Mouse (Mus musculus) CH12.LX (cell line): ENCODE measurements around the gene Ric8b.

Experiments
- CHD2 ChIP-seq: IDR thresholded peaks from 2 replicates; pipeline ENCODE4 v1.6.1; 2011; ENCODE audit warnings: low read length, improper control_type of control experiment
- CTCF ChIP-seq, 2 experiments: IDR thresholded peaks in 1 of 2; conservative IDR thresholded peaks in 1 of 2; 2 replicates each; pipeline ENCODE4 v1.5.1; 2011 to 2012; ENCODE audit warnings: low read depth in 2 of 2, low read length in 2 of 2, improper control_type of control experiment in 1 of 2, inconsistent platforms in 1 of 2, mild to moderate bottlenecking in 1 of 2, moderate library complexity in 1 of 2
- E2F4 ChIP-seq: IDR thresholded peaks from 2 replicates; pipeline ENCODE4 v1.6.1; 2011; ENCODE audit warnings: low read depth, low read length, improper control_type of control experiment; ENCODE audit not compliant: insufficient replicate concordance
- EP300 ChIP-seq: IDR thresholded peaks from 2 replicates; pipeline ENCODE4 v1.6.1; 2011; ENCODE audit warnings: low read length, improper control_type of control experiment
- HCFC1 ChIP-seq: IDR thresholded peaks from 2 replicates; pipeline ENCODE4 v1.6.1; 2012; ENCODE audit warnings: low read depth, mild to moderate bottlenecking, inconsistent platforms, low read length, improper control_type of control experiment
- MAFK ChIP-seq: IDR thresholded peaks from 2 replicates; pipeline ENCODE4 v1.6.1; 2011; ENCODE audit warnings: low read length, improper control_type of control experiment; ENCODE audit not compliant: insufficient replicate concordance
- POLR2A ChIP-seq: IDR thresholded peaks from 2 replicates; pipeline ENCODE4 v1.6.1; 2011; ENCODE audit warnings: low read depth, mild to moderate bottlenecking, improper control_type of control experiment, low read length
- TBP ChIP-seq: conservative IDR thresholded peaks from 2 replicates; pipeline ENCODE4 v1.6.1; 2011; ENCODE audit warnings: low read depth, low read length, improper control_type of control experiment
- USF1 ChIP-seq: IDR thresholded peaks from 2 replicates; pipeline ENCODE4 v1.6.1; 2014; ENCODE audit warnings: low read depth, mild to moderate bottlenecking, inconsistent platforms, low read length, improper control_type of control experiment
- ZC3H11A ChIP-seq: IDR thresholded peaks from 2 replicates; pipeline ENCODE4 v1.6.1; 2012; ENCODE audit warnings: low read depth, mild to moderate bottlenecking, inconsistent platforms, low read length, improper control_type of control experiment
- ZNF384 ChIP-seq: IDR thresholded peaks from 2 replicates; pipeline ENCODE4 v1.6.1; 2012; ENCODE audit warnings: low read depth, low read length, improper control_type of control experiment, inconsistent platforms

DNA sequence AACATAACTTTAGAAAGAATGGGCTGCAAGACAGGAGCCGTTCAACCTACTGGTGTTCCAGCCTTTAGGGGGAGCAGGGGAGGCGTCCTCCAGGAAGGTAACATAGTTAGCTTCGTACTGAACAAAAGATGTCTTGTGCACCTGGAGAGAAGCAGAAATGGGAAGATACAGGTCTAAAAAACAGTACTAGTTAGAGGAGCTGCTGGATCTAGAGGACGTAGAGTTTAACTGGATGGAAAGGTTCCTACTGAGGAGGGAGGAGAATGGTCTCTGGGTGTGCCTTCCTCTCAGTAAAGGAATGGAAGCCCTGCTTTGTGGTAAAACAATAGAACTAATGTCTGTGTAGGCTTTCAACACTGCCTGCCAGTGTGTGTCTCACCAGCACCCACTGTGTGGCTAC, 70.2 kb downstream of the Ric8b start:
- TF ChIP-seq CHD2 (no peak), CTCF (conservative IDR thresholded peaks at IDR 0.05 in 1 of 2, IDR thresholded peaks at IDR 0.05 in 1 of 2; ENCODE audit: low read depth in 2 of 2, low read length in 2 of 2) (no peak), E2F4 (no peak), ZC3H11A (no peak), USF1 (no peak), POLR2A (no peak), MAFK (no peak), TBP (no peak), ZNF384 (no peak), EP300 (no peak), HCFC1 (no peak)
